Mouse (Mus musculus): ENCODE measurements around the gene Msgn1. TPM values are rescaled to one million over a fixed set of nuclear protein-coding genes. Genes with fewer than 3 reads are reported as not detected.
A peak's percentile ranks its signal among the peaks of the same experiment; 100 is the strongest.

Msgn1 gene
- polyA plus RNA-seq, 1 experiment from 2014 or later: not detected

DNA sequence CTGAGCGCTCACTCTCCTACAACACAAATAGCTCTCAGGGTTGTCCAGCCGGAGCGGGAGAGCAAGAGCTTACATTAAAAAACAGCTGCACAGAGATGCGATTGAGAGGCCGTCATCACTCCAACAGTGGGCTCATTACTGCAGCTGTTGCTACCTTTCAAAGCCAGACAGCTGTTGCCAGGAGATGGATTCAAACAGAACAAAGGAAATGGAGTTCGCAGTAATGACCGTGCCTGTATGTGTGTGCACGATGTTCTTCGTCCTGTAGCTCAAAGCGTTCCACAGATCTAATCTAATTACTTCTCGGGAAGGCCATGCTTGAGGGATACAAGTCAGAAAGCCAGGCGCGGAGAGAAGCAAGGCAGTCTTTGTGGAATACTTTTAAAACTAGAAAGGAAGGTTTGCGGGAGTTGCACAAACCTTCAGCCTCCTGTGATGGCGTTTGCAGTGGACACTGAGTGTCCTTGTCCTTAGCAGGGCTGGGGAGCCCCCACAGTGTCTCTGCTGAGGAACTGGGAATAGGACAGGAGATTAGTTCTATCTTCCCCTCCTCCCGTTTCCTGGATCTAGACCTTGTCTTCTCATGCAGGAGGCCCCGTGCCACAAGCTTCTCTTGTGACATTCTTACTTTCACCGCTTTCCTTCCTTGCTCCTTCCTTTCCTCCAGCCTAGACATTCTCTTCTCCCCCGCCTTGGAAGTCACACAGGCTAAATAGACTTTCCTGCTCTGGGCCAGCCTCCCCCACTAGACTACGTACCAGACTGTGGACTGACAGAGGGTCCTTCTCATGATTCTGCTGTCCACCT lies 13.0 kb upstream of the Msgn1 start:
- H3K4me3 ChIP-seq (ENCODE audit: low read length): no peak overlapping the region
- H3K36me3 ChIP-seq (ENCODE audit: control insufficient read depth, insufficient read depth, low read length): no peaks in the 10 kb centered on the region
- H3K27ac ChIP-seq (ENCODE audit: low read length): no peak overlapping the region
- H3K9ac ChIP-seq (ENCODE audit: low read depth, low read length): no peak overlapping the region
- peak; percentile 50; the same call in 1 of the 2 replicates for ATAC-seq
- H3K4me2 ChIP-seq (ENCODE audit: low read depth, low read length): no peak overlapping the region
- peaks cover 4% of the 10 kb centered on the region; the same call in 1 of the 2 replicates for H3K4me1 ChIP-seq (ENCODE audit: control insufficient read depth, insufficient read depth, low read length)
- no peaks in the 10 kb centered on the region for H3K9me3 ChIP-seq (ENCODE audit: control insufficient read depth, low read length)
- WGBS: 52% methylated on average over 20 of the region's 20 CpGs
- no peaks in the 10 kb centered on the region for H3K27me3 ChIP-seq (replicated peaks; ENCODE audit: control insufficient read depth, insufficient read depth, low read length)

DNA sequence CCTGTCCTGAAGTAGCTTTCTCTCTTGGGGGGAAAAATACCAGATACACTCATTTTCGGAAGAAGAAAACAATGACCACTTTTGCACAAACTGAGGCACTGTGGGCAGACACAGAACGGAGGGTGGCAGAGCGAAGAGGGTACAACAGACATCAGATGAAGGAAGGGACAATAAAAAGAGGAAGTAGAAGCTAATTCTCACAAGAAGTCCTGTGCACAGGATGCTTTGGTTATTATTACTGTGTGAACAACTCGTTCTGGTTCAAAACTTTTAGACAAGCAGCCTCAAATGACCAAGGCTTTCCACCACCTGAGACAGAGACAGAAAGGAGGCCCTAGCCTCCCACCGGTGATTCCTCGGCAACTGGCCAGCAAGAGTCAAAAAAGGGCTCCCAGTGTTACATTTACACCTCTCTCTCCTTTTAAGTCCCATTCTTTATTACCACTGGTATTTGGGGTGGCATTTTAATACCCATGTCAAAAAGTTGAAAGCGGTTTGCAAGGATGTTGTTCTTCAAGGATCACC lies 9.0 kb upstream of the Msgn1 start:
- H3K9me3 ChIP-seq (ENCODE audit: control insufficient read depth, low read length): no peaks in the 10 kb centered on the region
- ATAC-seq: no peak
- no peak overlapping the region for H3K4me3 ChIP-seq (ENCODE audit: low read length)
- no peaks in the 10 kb centered on the region for H3K27me3 ChIP-seq (replicated peaks; ENCODE audit: control insufficient read depth, insufficient read depth, low read length)
- H3K27ac ChIP-seq (ENCODE audit: low read length): no peak overlapping the region
- H3K9ac ChIP-seq (ENCODE audit: low read depth, low read length): no peak overlapping the region
- H3K36me3 ChIP-seq (ENCODE audit: control insufficient read depth, insufficient read depth, low read length): no peaks in the 10 kb centered on the region
- H3K4me1 ChIP-seq (ENCODE audit: control insufficient read depth, insufficient read depth, low read length): no peaks in the 10 kb centered on the region
- 63% methylated on average over 7 of the region's 7 CpGs for WGBS
- no peak overlapping the region for H3K4me2 ChIP-seq (ENCODE audit: low read depth, low read length)

DNA sequence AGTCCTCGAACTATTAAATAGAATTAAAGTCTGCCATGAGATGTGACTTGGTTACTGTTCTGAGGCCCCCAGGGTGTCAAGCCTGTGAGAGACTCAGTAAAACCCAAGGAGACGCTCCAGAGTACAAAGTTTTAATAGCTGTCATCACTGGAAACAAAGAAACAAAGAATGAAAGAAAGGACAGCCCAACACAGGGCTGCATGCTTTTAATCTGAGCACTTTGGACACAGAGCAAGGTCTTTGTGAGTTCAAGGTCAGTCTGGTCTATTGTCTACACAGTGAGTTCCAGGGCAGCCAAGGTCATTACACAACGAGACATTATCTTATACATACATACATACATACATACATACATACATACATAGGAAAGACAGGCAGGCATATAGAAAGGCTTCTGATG lies 7.7 kb upstream of the Msgn1 start:
- 78% methylated on average over 3 of the region's 3 CpGs for WGBS
- no peaks in the 10 kb centered on the region for H3K4me1 ChIP-seq (ENCODE audit: control insufficient read depth, insufficient read depth, low read length)

DNA sequence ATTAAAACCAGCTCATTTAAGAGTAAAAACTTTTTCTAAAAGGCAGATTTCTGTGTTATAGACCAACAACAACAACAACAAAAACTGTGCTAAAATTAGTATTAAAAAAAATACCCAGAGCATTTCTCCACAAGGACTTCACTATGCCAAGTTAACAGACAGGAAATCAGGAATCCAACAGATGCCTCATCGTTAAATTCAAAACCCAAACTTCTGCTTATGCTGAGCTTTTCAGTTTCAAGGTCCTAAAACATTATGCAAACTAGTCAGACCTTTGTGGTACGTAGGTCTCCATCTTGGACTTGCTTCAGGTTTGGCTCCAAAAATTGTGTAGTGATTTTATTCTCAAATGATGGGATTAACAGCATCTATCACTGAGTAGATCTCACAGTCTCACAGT lies 6.8 kb upstream of the Msgn1 start:
- Histone ChIP-seq H3K27me3 (replicated peaks; ENCODE audit: control insufficient read depth, insufficient read depth, low read length) (no peaks in the 10 kb centered on the region), H3K9me3 (ENCODE audit: control insufficient read depth, low read length) (no peaks in the 10 kb centered on the region), H3K27ac (ENCODE audit: low read length) (no peak overlapping the region), H3K9ac (ENCODE audit: low read depth, low read length) (no peak overlapping the region), H3K4me2 (ENCODE audit: low read depth, low read length) (no peak overlapping the region), H3K4me1 (ENCODE audit: control insufficient read depth, insufficient read depth, low read length) (no peaks in the 10 kb centered on the region), H3K36me3 (ENCODE audit: control insufficient read depth, insufficient read depth, low read length) (no peaks in the 10 kb centered on the region), H3K4me3 (ENCODE audit: low read length) (no peak overlapping the region)
- no peak for ATAC-seq
- WGBS: 84% methylated on average over 2 of the region's 2 CpGs

More for the DNA sequence above, 7.7 kb upstream of the Msgn1 start:
- Histone ChIP-seq H3K4me2 (ENCODE audit: low read depth, low read length) (no peak overlapping the region), H3K9ac (ENCODE audit: low read depth, low read length) (no peak overlapping the region), H3K27ac (ENCODE audit: low read length) (no peak overlapping the region), H3K4me3 (ENCODE audit: low read length) (no peak overlapping the region), H3K27me3 (replicated peaks; ENCODE audit: control insufficient read depth, insufficient read depth, low read length) (no peaks in the 10 kb centered on the region), H3K9me3 (ENCODE audit: control insufficient read depth, low read length) (no peaks in the 10 kb centered on the region), H3K36me3 (ENCODE audit: control insufficient read depth, insufficient read depth, low read length) (no peaks in the 10 kb centered on the region)
- no peak for ATAC-seq

DNA sequence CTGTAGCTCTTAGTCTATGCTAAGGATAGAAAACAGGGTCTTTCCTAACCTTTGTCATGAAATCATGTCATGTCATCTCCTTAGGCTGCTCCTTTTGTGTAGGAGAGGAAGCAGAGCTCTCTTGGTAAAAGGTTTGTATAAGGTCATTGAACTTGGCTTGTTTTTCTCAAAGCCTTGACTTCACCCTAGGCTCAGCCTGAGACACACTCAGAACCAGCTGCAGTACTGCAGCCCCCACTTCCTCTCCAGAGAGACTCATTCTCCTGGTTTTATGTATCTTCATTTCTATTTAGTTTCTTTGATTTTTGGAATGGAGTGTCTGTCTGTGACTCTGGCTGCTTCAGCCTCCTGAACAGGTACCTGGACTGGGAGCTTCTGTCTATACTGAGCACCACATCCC lies 6.0 kb upstream of the Msgn1 start:
- Histone ChIP-seq H3K4me2 (ENCODE audit: low read depth, low read length) (no peak overlapping the region), H3K9me3 (ENCODE audit: control insufficient read depth, low read length) (no peaks in the 10 kb centered on the region), H3K27ac (ENCODE audit: low read length) (no peak overlapping the region), H3K9ac (ENCODE audit: low read depth, low read length) (no peak overlapping the region), H3K27me3 (replicated peaks; ENCODE audit: control insufficient read depth, insufficient read depth, low read length) (no peaks in the 10 kb centered on the region), H3K4me1 (ENCODE audit: control insufficient read depth, insufficient read depth, low read length) (no peaks in the 10 kb centered on the region), H3K4me3 (ENCODE audit: low read length) (no peak overlapping the region), H3K36me3 (ENCODE audit: control insufficient read depth, insufficient read depth, low read length) (no peaks in the 10 kb centered on the region)
- no peak for ATAC-seq

DNA sequence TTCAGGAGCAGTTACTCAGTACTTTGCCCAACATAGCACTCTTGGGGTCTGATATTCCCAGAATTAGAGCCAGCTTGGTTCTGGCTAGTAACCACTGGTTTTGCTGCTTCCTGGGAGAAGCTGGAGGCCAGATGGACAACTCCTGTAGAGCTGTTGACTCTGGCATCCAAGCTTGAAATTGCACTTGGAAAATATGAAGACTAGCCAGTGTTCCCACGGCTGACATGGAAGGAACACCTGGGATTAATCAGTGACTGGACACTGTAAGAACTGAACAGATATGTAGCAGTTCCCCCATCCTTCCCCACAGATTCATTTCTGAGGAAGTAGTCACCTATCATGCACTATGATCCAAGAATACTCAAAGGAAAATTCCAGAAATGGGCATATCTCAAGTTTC lies 4.1 kb upstream of the Msgn1 start:
- H3K36me3 ChIP-seq (ENCODE audit: control insufficient read depth, insufficient read depth, low read length): no peaks in the 10 kb centered on the region
- no peaks in the 10 kb centered on the region for H3K27me3 ChIP-seq (replicated peaks; ENCODE audit: control insufficient read depth, insufficient read depth, low read length)
- ATAC-seq: no peak
- no peak overlapping the region for H3K4me3 ChIP-seq (ENCODE audit: low read length)
- H3K4me1 ChIP-seq (ENCODE audit: control insufficient read depth, insufficient read depth, low read length): no peaks in the 10 kb centered on the region
- H3K4me2 ChIP-seq (ENCODE audit: low read depth, low read length): no peak overlapping the region
- no peak overlapping the region for H3K27ac ChIP-seq (ENCODE audit: low read length)
- no peaks in the 10 kb centered on the region for H3K9me3 ChIP-seq (ENCODE audit: control insufficient read depth, low read length)
- H3K9ac ChIP-seq (ENCODE audit: low read depth, low read length): no peak overlapping the region
- WGBS: 55% methylated on average over 1 of the region's 1 CpGs

DNA sequence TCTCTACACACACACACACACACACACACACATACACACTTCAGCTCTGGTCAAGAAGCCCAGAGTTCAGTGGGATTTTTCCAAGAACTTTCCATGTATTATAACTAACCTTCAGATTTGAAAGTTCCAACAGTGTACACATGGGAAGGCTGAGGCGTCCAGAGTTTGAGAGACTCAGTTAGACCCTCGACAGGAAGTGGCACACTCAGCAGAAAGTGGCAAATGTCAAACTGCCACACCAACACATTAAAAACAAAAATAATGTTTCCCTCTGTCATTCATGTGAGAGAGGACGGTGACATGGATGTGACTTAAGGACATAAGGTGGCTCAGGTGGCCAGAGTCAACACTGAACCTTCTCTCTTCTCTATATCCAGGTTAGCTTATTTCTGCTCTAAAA lies 1.6 kb upstream of the Msgn1 start:
- H3K9ac ChIP-seq (ENCODE audit: low read depth, low read length): no peak overlapping the region
- 63% methylated on average over 3 of the region's 3 CpGs for WGBS
- H3K27ac ChIP-seq (ENCODE audit: low read length): no peak overlapping the region
- ATAC-seq: no peak
- H3K27me3 ChIP-seq (replicated peaks; ENCODE audit: control insufficient read depth, insufficient read depth, low read length): no peaks in the 10 kb centered on the region
- H3K4me3 ChIP-seq (ENCODE audit: low read length): no peak overlapping the region
- no peaks in the 10 kb centered on the region for H3K36me3 ChIP-seq (ENCODE audit: control insufficient read depth, insufficient read depth, low read length)
- H3K4me2 ChIP-seq (ENCODE audit: low read depth, low read length): no peak overlapping the region
- H3K4me1 ChIP-seq (ENCODE audit: control insufficient read depth, insufficient read depth, low read length): no peaks in the 10 kb centered on the region
- no peaks in the 10 kb centered on the region for H3K9me3 ChIP-seq (ENCODE audit: control insufficient read depth, low read length)

DNA sequence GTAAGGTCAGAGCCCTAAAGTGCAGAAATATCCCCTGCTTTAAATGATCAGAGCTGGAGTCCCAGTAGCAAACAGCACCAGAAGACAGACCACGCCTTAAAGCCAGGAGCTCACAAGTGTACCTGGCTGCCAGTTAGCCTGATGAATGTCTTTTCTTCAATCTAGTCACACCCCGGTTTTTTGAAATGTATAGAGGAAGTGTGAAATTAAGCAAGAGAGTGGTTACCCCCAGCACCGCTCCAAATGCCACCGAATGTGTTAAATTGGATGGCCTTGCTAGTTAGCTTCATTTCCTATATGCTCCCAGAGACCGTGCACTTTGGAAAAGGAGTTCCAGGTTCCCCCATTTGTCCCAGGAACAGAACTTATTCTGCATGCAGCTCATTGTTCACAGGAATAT lies 864 bp upstream of the Msgn1 start:
- no peaks in the 10 kb centered on the region for H3K9me3 ChIP-seq (ENCODE audit: control insufficient read depth, low read length)
- H3K4me1 ChIP-seq (ENCODE audit: control insufficient read depth, insufficient read depth, low read length): no peaks in the 10 kb centered on the region
- no peak overlapping the region for H3K4me3 ChIP-seq (ENCODE audit: low read length)
- H3K4me2 ChIP-seq (ENCODE audit: low read depth, low read length): no peak overlapping the region
- no peak overlapping the region for H3K9ac ChIP-seq (ENCODE audit: low read depth, low read length)
- no peak for ATAC-seq
- H3K27me3 ChIP-seq (replicated peaks; ENCODE audit: control insufficient read depth, insufficient read depth, low read length): no peaks in the 10 kb centered on the region
- H3K36me3 ChIP-seq (ENCODE audit: control insufficient read depth, insufficient read depth, low read length): no peaks in the 10 kb centered on the region
- WGBS: 50% methylated on average over 5 of the region's 5 CpGs
- no peak overlapping the region for H3K27ac ChIP-seq (ENCODE audit: low read length)

DNA sequence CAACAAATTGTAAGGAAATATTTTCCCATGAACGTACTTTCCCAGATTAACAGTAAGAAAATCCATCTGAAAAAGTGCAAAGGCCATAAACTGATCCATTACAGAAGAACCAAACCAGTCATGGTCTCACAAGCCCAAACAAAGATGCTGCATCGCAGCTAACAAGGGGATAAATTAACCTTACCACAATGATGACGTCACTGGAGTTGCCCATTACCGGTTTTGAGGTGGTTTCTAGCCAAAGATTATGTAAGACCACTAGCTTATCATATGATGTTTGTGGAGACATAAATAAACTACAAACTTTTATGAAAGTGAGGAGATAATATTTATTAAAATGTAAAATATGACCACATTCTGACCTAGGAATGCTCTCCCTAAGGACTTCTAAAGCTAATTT lies 2.5 kb downstream of the Msgn1 start:
- Histone ChIP-seq H3K9ac (ENCODE audit: low read depth, low read length) (no peak overlapping the region), H3K36me3 (ENCODE audit: control insufficient read depth, insufficient read depth, low read length) (no peaks in the 10 kb centered on the region), H3K4me3 (ENCODE audit: low read length) (no peak overlapping the region), H3K27ac (ENCODE audit: low read length) (no peak overlapping the region), H3K4me1 (ENCODE audit: control insufficient read depth, insufficient read depth, low read length) (no peaks in the 10 kb centered on the region), H3K27me3 (replicated peaks; ENCODE audit: control insufficient read depth, insufficient read depth, low read length) (no peaks in the 10 kb centered on the region), H3K9me3 (ENCODE audit: control insufficient read depth, low read length) (no peaks in the 10 kb centered on the region), H3K4me2 (ENCODE audit: low read depth, low read length) (no peak overlapping the region)
- no peak for ATAC-seq
- 77% methylated on average over 4 of the region's 4 CpGs for WGBS

Measured in intestine, embryonic 16.5 days (tissue).